Mouse (Mus musculus) testis, adult 2 months (tissue): ENCODE data around the gene Nup210. TPM values are rescaled to one million over a fixed set of nuclear protein-coding genes. Genes with fewer than 3 reads are reported as not detected.

Source experiments
- H3K27ac ChIP-seq: fragments of 200-500 bp; 2 replicates; pipeline ENCODE4 v1.5.1; 2012; ENCODE audit warnings: low read depth, low read length; ENCODE audit not compliant: control insufficient read depth, insufficient read depth
- H3K27me3 ChIP-seq: fragments of 200-500 bp; 2 replicates; pipeline ENCODE4 v1.6.1; 2012; ENCODE audit warnings: mild to moderate bottlenecking, low read length, moderate library complexity; ENCODE audit not compliant: control insufficient read depth, insufficient read depth
- H3K36me3 ChIP-seq: fragments of 200-500 bp; 2 replicates; pipeline ENCODE4 v1.6.1; 2012; ENCODE audit warnings: mild to moderate bottlenecking, low read length; ENCODE audit not compliant: control insufficient read depth, insufficient read depth
- H3K4me1 ChIP-seq: fragments of 200-500 bp; 2 replicates; pipeline ENCODE4 v1.6.1; 2012; ENCODE audit warnings: low read length; ENCODE audit not compliant: control insufficient read depth, insufficient read depth
- H3K4me3 ChIP-seq: fragments of 200-500 bp; 2 replicates; pipeline ENCODE4 v1.5.1; 2012; ENCODE audit warnings: low read depth, mild to moderate bottlenecking, low read length, moderate library complexity, mixed read lengths; ENCODE audit not compliant: control insufficient read depth
- CTCF ChIP-seq: fragments of 200-500 bp; IDR thresholded peaks from 2 replicates; pipeline ENCODE4 v1.5.1; 2012; ENCODE audit warnings: low read depth, mild to moderate bottlenecking, inconsistent platforms, low read length, moderate library complexity; ENCODE audit not compliant: control insufficient read depth, insufficient read depth, insufficient replicate concordance
- POLR2A ChIP-seq: fragments of 200-500 bp; IDR thresholded peaks from 2 replicates; pipeline ENCODE4 v1.6.1; 2012; ENCODE audit warnings: low read depth, mild to moderate bottlenecking, inconsistent platforms, low read length, moderate library complexity; ENCODE audit not compliant: control insufficient read depth
- polyA plus RNA-seq: library from polyadenylated mRNA; depleted of rRNA; stranded (reverse); fragments of >200 nt; gene quantifications from 2 replicates; pipeline ENCODE4 v1.2.3, GENCODE M21; 2012

Nup210 gene
- polyA plus RNA-seq, 1 experiment, result 9.9 TPM

- H3K4me1 ChIP-seq, result peaks cover 13% of the 10 kb centered on the region
- peak overlapping the region; percentile 64 for H3K27ac ChIP-seq
- TF ChIP-seq POLR2A, result no peak
- no peaks in the 10 kb centered on the region for H3K27me3 ChIP-seq
- H3K4me3 ChIP-seq, result no peak overlapping the region
- H3K36me3 ChIP-seq, result no peaks in the 10 kb centered on the region
Observed at GRCm38 (mm10) chr6:91120206-91120605, 3.6 kb upstream of the Nup210 start.

GRCm38 (mm10) chr6:91118526-91118925 lies 1.9 kb upstream of the Nup210 start:
- Histone ChIP-seq H3K36me3 (no peaks in the 10 kb centered on the region), H3K27ac (no peak overlapping the region), H3K4me1 (peaks cover 13% of the 10 kb centered on the region), H3K27me3 (no peaks in the 10 kb centered on the region), H3K4me3 (no peak overlapping the region)
- TF ChIP-seq POLR2A (no peak), CTCF (no peak)

GRCm38 (mm10) chr6:91117149-91117548 lies 520 bp upstream of the Nup210 start:
- Histone ChIP-seq H3K36me3 (no peaks in the 10 kb centered on the region), H3K27ac (no peak overlapping the region), H3K4me3 (peak overlapping the region; percentile 56; the same call in 1 of the 2 replicates), H3K27me3 (no peaks in the 10 kb centered on the region), H3K4me1 (peaks cover 13% of the 10 kb centered on the region)
- TF ChIP-seq POLR2A (no peak), CTCF (no peak)

GRCm38 (mm10) chr6:91115863-91116243 lies 776 bp downstream of the Nup210 start:
- TF ChIP-seq POLR2A (no peak), CTCF (no peak)
- peak overlapping the region; percentile 7; the same call in 1 of the 2 replicates for H3K27ac ChIP-seq
- H3K4me3 ChIP-seq, result peak overlapping the region; percentile 88
- no peaks in the 10 kb centered on the region for H3K27me3 ChIP-seq
- peaks cover 13% of the 10 kb centered on the region for H3K4me1 ChIP-seq
- no peaks in the 10 kb centered on the region for H3K36me3 ChIP-seq

GRCm38 (mm10) chr6:91115158-91115557 lies 1.5 kb downstream of the Nup210 start:
- TF ChIP-seq POLR2A (no peak), CTCF (no peak)
- Histone ChIP-seq H3K36me3 (no peaks in the 10 kb centered on the region), H3K27me3 (no peaks in the 10 kb centered on the region), H3K27ac (no peak overlapping the region), H3K4me1 (peaks cover 13% of the 10 kb centered on the region), H3K4me3 (no peak overlapping the region)

GRCm38 (mm10) chr6:91114716-91115115 lies 1.9 kb downstream of the Nup210 start:
- no peaks in the 10 kb centered on the region for H3K36me3 ChIP-seq
- TF ChIP-seq CTCF (no peak), POLR2A (no peak)
- H3K27ac ChIP-seq, result no peak overlapping the region
- H3K27me3 ChIP-seq, result no peaks in the 10 kb centered on the region
- H3K4me1 ChIP-seq, result peaks cover 13% of the 10 kb centered on the region
- H3K4me3 ChIP-seq, result no peak overlapping the region

GRCm38 (mm10) chr6:91111954-91112252 lies 4.7 kb downstream of the Nup210 start:
- Histone ChIP-seq H3K27ac (no peak overlapping the region), H3K4me1 (peaks cover 5% of the 10 kb centered on the region), H3K36me3 (no peaks in the 10 kb centered on the region), H3K27me3 (no peaks in the 10 kb centered on the region), H3K4me3 (no peak overlapping the region)
- TF ChIP-seq CTCF, result no peak

- Histone ChIP-seq H3K4me1 (peaks cover 5% of the 10 kb centered on the region), H3K36me3 (no peaks in the 10 kb centered on the region), H3K4me3 (no peak overlapping the region), H3K27me3 (no peaks in the 10 kb centered on the region), H3K27ac (no peak overlapping the region)
- no peak for TF ChIP-seq CTCF
- no peak for TF ChIP-seq POLR2A
Observed at GRCm38 (mm10) chr6:91111141-91111953, 5.3 kb downstream of the Nup210 start.
